Mouse (Mus musculus) c-Kit-positive CD71-negative TER-119-negative erythroid progenitor cells, embryonic 14.5 days (primary cell): ENCODE data around the gene Pttg1ip.

ENCODE experiments used
- DNase-seq: peaks from one replicate; pipeline ENCODE4 v3.0.0-alpha.2; 2013; ENCODE audit warnings: low read depth

The Pttg1ip gene

DNA sequence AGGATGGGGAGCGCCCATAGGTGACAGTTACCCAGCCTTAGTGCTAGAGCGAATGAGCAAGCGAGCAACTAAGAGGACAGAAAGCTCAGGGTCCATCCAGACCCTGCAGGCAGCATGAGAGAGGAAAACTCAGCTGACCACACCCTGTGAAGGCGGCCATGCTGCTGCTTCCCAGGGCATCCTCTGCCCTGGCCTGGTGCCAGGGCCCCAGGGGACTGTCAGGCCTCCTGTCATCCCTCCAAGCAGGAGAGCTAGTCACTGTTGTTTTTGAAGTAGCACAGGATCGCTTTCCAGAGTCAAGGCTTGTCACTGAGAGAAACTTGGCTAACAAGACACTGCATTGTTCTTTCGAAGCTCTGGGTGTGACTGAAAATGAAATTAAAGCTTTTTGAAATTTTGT, 57.4 kb downstream of the Pttg1ip start:
- no peak for DNase-seq

- DNase-seq, result no peak
Observed at GRCm38 (mm10) chr10:77643160-77643559, 61.6 kb downstream of the Pttg1ip start.

DNA sequence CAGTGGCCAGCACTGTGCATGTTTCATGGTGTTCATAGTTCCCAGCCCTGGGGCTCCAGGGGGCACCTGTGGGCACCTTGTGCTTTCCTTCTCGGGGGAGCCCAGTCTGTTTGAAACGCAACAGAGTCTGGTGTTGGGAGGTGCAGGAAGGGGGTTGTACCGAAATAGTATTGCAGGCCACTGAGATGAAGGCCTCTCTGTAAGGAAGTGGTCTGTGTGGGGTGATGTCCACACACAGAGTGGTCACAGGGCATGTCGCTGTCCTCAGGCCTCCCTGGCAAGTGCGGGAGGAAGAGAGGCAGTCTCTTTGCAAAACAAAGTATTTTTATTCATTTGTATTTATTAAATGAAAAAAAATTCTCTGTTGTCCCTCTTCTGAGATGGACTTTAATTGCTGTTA, 64.1 kb downstream of the Pttg1ip start:
- DNase-seq, result no peak

DNA sequence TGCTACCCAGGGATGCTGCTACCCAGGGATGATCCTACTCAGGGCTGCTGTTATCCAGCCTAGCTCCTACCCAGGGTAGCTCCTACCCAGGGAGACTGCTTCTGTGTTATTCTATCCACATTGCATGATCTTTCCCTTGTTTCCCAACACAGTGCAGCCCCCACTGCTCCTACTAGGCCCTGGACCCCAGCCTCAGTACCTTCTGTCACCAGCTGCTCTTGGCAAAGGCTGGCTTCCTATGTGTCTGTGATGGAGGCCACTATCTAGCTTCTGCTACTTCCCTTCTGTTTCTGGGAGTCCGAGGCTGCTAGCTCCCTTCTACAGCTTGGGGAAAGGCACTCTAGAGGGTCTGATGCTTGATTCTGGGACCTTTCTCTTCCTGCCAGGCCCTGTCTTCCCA, 65.9 kb downstream of the Pttg1ip start:
- no peak for DNase-seq

DNA sequence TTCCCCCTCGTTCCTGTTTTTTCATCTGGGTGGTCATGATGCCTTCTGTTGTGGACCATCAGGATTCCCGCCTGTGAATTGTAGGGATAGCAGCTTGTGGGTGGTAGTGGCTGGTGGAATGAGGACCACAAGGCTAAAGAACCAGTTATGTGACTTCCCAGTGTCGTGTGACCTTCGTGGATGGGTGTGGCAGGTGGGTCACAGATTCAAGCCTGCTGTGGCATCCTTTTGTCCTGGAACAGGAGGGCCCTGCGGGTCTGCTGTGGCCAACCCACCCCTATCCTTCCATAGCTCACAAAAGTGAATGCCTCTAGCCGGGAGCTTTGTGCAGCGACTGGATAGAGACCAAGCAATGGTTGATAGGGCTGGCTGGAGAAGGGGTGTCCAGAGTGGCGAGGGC, 66.4 kb downstream of the Pttg1ip start:
- no peak for DNase-seq
